7 mouse cellular contexts compared by ENCODE assay signal in genomic region chr1:95666541-95667320, GRCm38 (mm10). TPM values are rescaled to one million over a fixed set of nuclear protein-coding genes. Genes with fewer than 3 reads are reported as not detected.
DNase-seq lines count a peak whose midpoint lies in the region; ATAC-seq and TF ChIP-seq lines count a peak whose summit lies in the region.

No protein-coding gene starts in this region.

- peak overlapping the region; percentile 97 for H3K4me2 ChIP-seq in heart, embryonic 15.5 days
- H3K4me2 ChIP-seq in liver, postnatal 0 days (ENCODE audit: low read depth, low read length) = peak overlapping the region; percentile 81

- H3K4me3 ChIP-seq in heart, embryonic 15.5 days = peak overlapping the region; percentile 71
- H3K4me3 ChIP-seq in liver, postnatal 0 days (ENCODE audit: low read depth, low read length) = peak overlapping the region; percentile 61
- H3K4me3 ChIP-seq in thymus, adult 2 months (ENCODE audit: control insufficient read depth, insufficient read depth, low read length) = peak overlapping the region; percentile 73

- no peaks in the 10 kb centered on the region for H3K9me3 ChIP-seq in heart, embryonic 15.5 days (replicated peaks)
- H3K9me3 ChIP-seq in liver, postnatal 0 days (ENCODE audit: low read length) = no peaks in the 10 kb centered on the region

- H3K27me3 ChIP-seq in heart, embryonic 15.5 days = peaks cover 17% of the 10 kb centered on the region
- peaks cover 5% of the 10 kb centered on the region; the same call in 1 of the 2 replicates for H3K27me3 ChIP-seq in liver, postnatal 0 days (ENCODE audit: insufficient read depth, low read length)
- no peaks in the 10 kb centered on the region for H3K27me3 ChIP-seq in thymus, adult 2 months (ENCODE audit: control insufficient read depth, insufficient read depth, low read length)

- TF ChIP-seq EP300 in liver, postnatal 0 days (IDR thresholded peaks at IDR 0.05; ENCODE audit: low read depth) = no peak

- WGBS in heart, embryonic 15.5 days = under 1% methylated on average over 14 of the region's 14 CpGs
- under 1% methylated on average over 14 of the region's 14 CpGs for WGBS in liver, postnatal 0 days (ENCODE audit: insufficient replicate concordance)
- 0% methylated on average over 14 of the region's 14 CpGs for WGBS in thymus, adult 2 months

- H3K36me3 ChIP-seq in heart, embryonic 15.5 days = no peaks in the 10 kb centered on the region
- no peaks in the 10 kb centered on the region for H3K36me3 ChIP-seq in liver, postnatal 0 days (replicated peaks; ENCODE audit: insufficient read depth, low read length)
- H3K36me3 ChIP-seq in thymus, adult 2 months (ENCODE audit: control insufficient read depth, insufficient read depth, low read length) = no peaks in the 10 kb centered on the region

- H3K4me1 ChIP-seq in heart, embryonic 15.5 days (replicated peaks) = peaks cover 18% of the 10 kb centered on the region
- H3K4me1 ChIP-seq in liver, postnatal 0 days (ENCODE audit: insufficient read depth) = peaks cover 8% of the 10 kb centered on the region; the same call in 1 of the 2 replicates
- peaks cover 12% of the 10 kb centered on the region for H3K4me1 ChIP-seq in thymus, adult 2 months (replicated peaks; ENCODE audit: control insufficient read depth, insufficient read depth, low read length)

- H3K9ac ChIP-seq in heart, embryonic 15.5 days = peak overlapping the region; percentile 44
- peak overlapping the region; percentile 44 for H3K9ac ChIP-seq in liver, postnatal 0 days (replicated peaks)

- no peak for TF ChIP-seq POLR2A in thymus, adult 2 months (IDR thresholded peaks at IDR 0.05; ENCODE audit: control insufficient read depth, extremely low read depth, insufficient read depth, low read length, poor library complexity)

- ATAC-seq in common myeloid progenitor, adult 5-6 weeks (replicated peaks; ENCODE audit: low read depth, poor library complexity, severe bottlenecking) = 0 out of 2 replicates have a peak, but pooled peaks have one; percentile 1
- ATAC-seq in heart, embryonic 15.5 days (replicated peaks; ENCODE audit: insufficient number of reproducible peaks, insufficient read depth, low FRiP score, low read depth) = no peak
- ATAC-seq in liver, postnatal 0 days = no peak; the same call in 1 of the 2 replicates

- peak overlapping the region; percentile 47; the same call in 1 of the 2 replicates for H3K27ac ChIP-seq in heart, embryonic 15.5 days
- peak overlapping the region; percentile 34; the same call in 1 of the 2 replicates for H3K27ac ChIP-seq in liver, postnatal 0 days (ENCODE audit: low read depth)
- peak overlapping the region; percentile 90 for H3K27ac ChIP-seq in thymus, adult 2 months (ENCODE audit: control insufficient read depth, insufficient read depth, low read length)

- TF ChIP-seq CTCF in liver, postnatal 0 days (IDR thresholded peaks at IDR 0.05; ENCODE audit: low read depth) = no peak
- no peak for TF ChIP-seq CTCF in thymus, adult 2 months (IDR thresholded peaks at IDR 0.05; ENCODE audit: borderline replicate concordance, control insufficient read depth, extremely low read depth, insufficient read depth, low read length, poor library complexity)

- peak; percentile 5 to 16 for DNase-seq in spleen, adult 18-20 months
- no peak for DNase-seq in spleen, adult 12 weeks (ENCODE audit: low spot score)
- DNase-seq in liver, postnatal 0 days = no peak
- DNase-seq in thymus, adult 2 months = peak; percentile 29
- DNase-seq in ovary, adult 18-20 months (ENCODE audit: low spot score) = no peak

RNA-seq across cellular contexts. Expression of gene St8sia4, which starts 0.6 kb away (rescaled TPM):
- 91.4 and 93.3 TPM in 2 replicates for total RNA-seq in common myeloid progenitor, adult 5-6 weeks (2017)
- polyA plus RNA-seq in heart, embryonic 15.5 days (2015; fragmentation: Nextera tagmentation; extraction: Ambion mirVana) = 2.0 and 2.7 TPM in 2 replicates
- polyA plus RNA-seq in liver, postnatal 0 days (2015; fragmentation: Nextera tagmentation; extraction: Ambion mirVana) = 1.2 and 1.3 TPM in 2 replicates
- 3.9 and 4.1 TPM in 2 replicates for polyA plus RNA-seq in thymus, adult 2 months (2012; rRNA removed)

Comparison
In these comparisons a context has a peak if more than half of its experiments do, and no peak if none do; other contexts are left out.
1. DNase-seq: peak in spleen, adult 18-20 months (2 of 2) and thymus, adult 2 months (single experiment); none in spleen, adult 12 weeks (single experiment), liver, postnatal 0 days (single experiment) and ovary, adult 18-20 months (single experiment).
2. H3K27ac ChIP-seq: peak in every context shown above with its lines; median percentile 90 in thymus, adult 2 months; 47 in heart, embryonic 15.5 days; 34 in liver, postnatal 0 days.
3. Peak in every context shown above with its lines, with median percentiles within 50 percentile points of each other: H3K4me3 ChIP-seq.